ENCODE assay signal across 8 mouse cellular contexts in the genomic region with DNA sequence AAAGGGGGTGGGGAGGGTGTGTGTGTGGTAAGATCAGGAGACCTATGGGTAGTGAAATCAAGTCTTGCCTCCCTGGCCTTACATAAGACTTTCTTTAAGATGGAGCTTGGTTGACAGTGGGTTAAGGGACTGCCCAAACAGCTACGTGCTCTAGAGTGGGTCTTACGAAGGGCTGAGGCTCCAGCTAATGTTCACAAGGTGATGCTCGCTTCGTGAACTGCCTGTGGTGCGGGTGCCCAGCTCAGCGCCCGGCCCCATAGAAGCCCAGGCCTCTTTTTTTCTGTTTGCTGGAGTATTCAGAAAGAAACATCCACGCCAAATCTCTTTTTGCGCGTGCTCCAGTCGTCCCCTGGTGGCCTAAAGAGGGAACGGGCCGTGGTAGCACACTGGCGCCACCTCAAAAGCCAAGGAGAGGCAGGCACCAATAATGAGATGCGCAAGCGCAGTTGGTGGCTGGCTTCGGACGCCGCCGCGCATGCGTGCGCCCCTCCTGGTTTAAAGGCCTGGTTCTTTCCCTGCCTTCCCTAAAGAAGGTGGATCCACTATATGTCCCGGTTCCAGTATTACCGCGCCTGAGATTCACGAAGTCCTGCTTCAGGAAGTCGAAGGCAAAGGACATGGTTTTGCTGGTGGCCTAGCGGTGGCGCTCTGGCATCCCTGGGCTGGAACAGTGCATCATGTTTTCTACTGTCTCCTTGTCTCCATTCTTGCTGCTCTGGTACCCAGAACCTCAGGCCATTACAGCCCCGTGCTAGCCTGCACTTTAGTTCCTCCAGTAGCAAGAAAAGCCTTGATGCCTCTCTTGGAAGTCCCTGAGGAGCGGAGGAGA. TPM values are rescaled to one million over a fixed set of nuclear protein-coding genes. Genes with fewer than 3 reads are reported as not detected.
A peak's percentile ranks its signal among the peaks of the same experiment; 100 is the strongest.
DNase-seq lines count a peak whose midpoint lies in the region; ATAC-seq and TF ChIP-seq lines count a peak whose summit lies in the region.

No protein-coding gene starts in this region.

- no peaks in the 10 kb centered on the region for H3K9me3 ChIP-seq in heart, embryonic 14.5 days (ENCODE audit: control insufficient read depth, low read length)
- H3K9me3 ChIP-seq in liver, embryonic 11.5 days (ENCODE audit: control insufficient read depth, low read length): no peaks in the 10 kb centered on the region

- H3K36me3 ChIP-seq in C2C12 (ENCODE audit: control insufficient read depth, insufficient read depth): peaks cover 46% of the 10 kb centered on the region
- peaks cover 39% of the 10 kb centered on the region for H3K36me3 ChIP-seq in heart, embryonic 14.5 days (ENCODE audit: control insufficient read depth, insufficient read depth, low read length)
- H3K36me3 ChIP-seq in liver, embryonic 11.5 days (ENCODE audit: control insufficient read depth, insufficient read depth, low read length): peaks cover 24% of the 10 kb centered on the region
- H3K36me3 ChIP-seq in splenic B cell, adult 2 months (ENCODE audit: control insufficient read depth, insufficient read depth, low read length, poor library complexity, severe bottlenecking): peaks cover 16% of the 10 kb centered on the region

- no peak overlapping the region for H3K4me3 ChIP-seq in C2C12 (ENCODE audit: insufficient read depth, poor library complexity, severe bottlenecking)
- peak overlapping the region; percentile 25 to 30; a peak in 3 of 4 replicates for H3K4me3 ChIP-seq in heart, embryonic 14.5 days (ENCODE audit: control insufficient read depth in 1 of 2, insufficient read depth in 1 of 2, low read depth in 1 of 2, low read length in 2 of 2)
- peak overlapping the region; percentile 24 for H3K4me3 ChIP-seq in liver, embryonic 11.5 days (ENCODE audit: low read depth, low read length)

- H3K27ac ChIP-seq in heart, embryonic 14.5 days (replicated peaks in 1 of 2; ENCODE audit: control insufficient read depth in 1 of 2, insufficient read depth in 1 of 2, low read depth in 2 of 2, low read length in 2 of 2): peak overlapping the region; percentile 53 to 64; a peak in 3 of 4 replicates
- peak overlapping the region; percentile 92 for H3K27ac ChIP-seq in liver, embryonic 11.5 days (ENCODE audit: low read depth, low read length)

- H3K4me2 ChIP-seq in heart, embryonic 14.5 days (ENCODE audit: low read length): peak overlapping the region; percentile 61
- peak overlapping the region; percentile 66 for H3K4me2 ChIP-seq in liver, embryonic 11.5 days

- 15% methylated on average over 30 of the region's 32 CpGs for WGBS in heart, embryonic 14.5 days
- WGBS in liver, embryonic 11.5 days: 9% methylated on average over 32 of the region's 32 CpGs

- no peaks in the 10 kb centered on the region for H3K79me2 ChIP-seq in C2C12 (ENCODE audit: control insufficient read depth, insufficient read depth)

- H3K79me3 ChIP-seq in C2C12 (ENCODE audit: low read depth): no peaks in the 10 kb centered on the region

- peaks cover 5 to 8% of the 10 kb centered on the region in 2 experiments for H3K4me1 ChIP-seq in heart, embryonic 14.5 days (ENCODE audit: control insufficient read depth in 2 of 2, insufficient read depth in 2 of 2, low read length in 2 of 2)
- H3K4me1 ChIP-seq in liver, embryonic 11.5 days (replicated peaks; ENCODE audit: control insufficient read depth, insufficient read depth, low read length): peaks cover 31% of the 10 kb centered on the region

- no peak overlapping the region for H3ac ChIP-seq in C2C12 (ENCODE audit: control insufficient read depth, insufficient read length, low read depth)

- ATAC-seq in heart, embryonic 14.5 days (ENCODE audit: insufficient number of reproducible peaks, insufficient read depth, low FRiP score, low read depth): peak; percentile 68; the same call in 1 of the 2 replicates
- ATAC-seq in liver, embryonic 11.5 days (replicated peaks; ENCODE audit: low FRiP score): peak; percentile 78

- TF ChIP-seq CTCF in C2C12 (IDR thresholded peaks at IDR 0.05; ENCODE audit: control insufficient read depth, insufficient read depth, insufficient read length): peak; percentile 61

- peak overlapping the region; percentile 67 for H3K9ac ChIP-seq in heart, embryonic 14.5 days (ENCODE audit: low read length)
- peak overlapping the region; percentile 55 for H3K9ac ChIP-seq in liver, embryonic 11.5 days (ENCODE audit: low read depth, low read length)

- H3K27me3 ChIP-seq in C2C12 (ENCODE audit: control insufficient read depth, insufficient read depth, insufficient read length): no peaks in the 10 kb centered on the region
- H3K27me3 ChIP-seq in heart, embryonic 14.5 days (ENCODE audit: control insufficient read depth, insufficient read depth, low read length): no peaks in the 10 kb centered on the region; the same call in 1 of the 2 replicates
- no peaks in the 10 kb centered on the region for H3K27me3 ChIP-seq in liver, embryonic 11.5 days (replicated peaks; ENCODE audit: control insufficient read depth, insufficient read depth, low read length)
- H3K27me3 ChIP-seq in splenic B cell, adult 2 months (ENCODE audit: control insufficient read depth, insufficient read depth, low read length, poor library complexity, severe bottlenecking): no peaks in the 10 kb centered on the region

- DNase-seq in c-Kit-positive CD71-negative TER-119-negative erythroid progenitor cells, embryonic 14.5 days (ENCODE audit: low read depth): peak; percentile 80
- peak; percentile 88 for DNase-seq in fibroblast of lung, adult 2 months (ENCODE audit: low read depth)
- peak; percentile 94 for DNase-seq in kidney, postnatal 10 days
- peak; percentile 87 for DNase-seq in liver, embryonic 11.5 days (ENCODE audit: low spot score)
- DNase-seq in naive thymus-derived CD4-positive, alpha-beta T cell, adult 2 months (ENCODE audit: low read depth): peak; percentile 94
- DNase-seq in splenic B cell, adult 2 months (ENCODE audit: low read depth, low spot score): peak; percentile 92

TF ChIP-seq in C2C12, 6 proteins besides CTCF, POLR2A, EP300 and RAD21:
- TF ChIP-seq FOSL1 (IDR thresholded peaks at IDR 0.05; ENCODE audit: insufficient read depth, low read length, poor library complexity, severe bottlenecking): no peak
- no peak for TF ChIP-seq CEBPB (IDR thresholded peaks at IDR 0.05; ENCODE audit: low read depth)
- TF ChIP-seq USF1 (IDR thresholded peaks at IDR 0.05; ENCODE audit: low read depth): no peak
- TF ChIP-seq MYOG (IDR thresholded peaks at IDR 0.05; ENCODE audit: control insufficient read depth, extremely low read depth, insufficient read length): no peak
- no peak for TF ChIP-seq MYOD1 (IDR thresholded peaks at IDR 0.05; ENCODE audit: control insufficient read depth, insufficient read length, low read depth)

RNA-seq across cellular contexts. Expression of a gene that starts 21.7 kb away (rescaled TPM):
- polyA plus RNA-seq in C2C12 (2012; fragmentation: generic; extraction: Trizol): 181 TPM
- 179 and 180 TPM in 2 replicates for polyA plus RNA-seq in heart, embryonic 14.5 days (2014; fragmentation: Nextera tagmentation; extraction: Ambion mirVana)
- 384 and 414 TPM in 2 replicates for polyA plus RNA-seq in liver, embryonic 11.5 days (2014; fragmentation: Nextera tagmentation; extraction: Ambion mirVana)
